Mouse (Mus musculus): ENCODE results near the gene Szrd1. TPM values are rescaled to one million over a fixed set of nuclear protein-coding genes. Genes with fewer than 3 reads are reported as not detected.

Gene Szrd1
- polyA plus RNA-seq, 1 experiment from 2014 or later: 35.7 TPM

GRCm38 (mm10) chr4:141095016-141095415 lies 44.6 kb downstream of the Szrd1 start:
- ATAC-seq (ENCODE audit: low FRiP score) (no peak), DNase-seq (ENCODE audit: low spot score) (no peak)
- no peak overlapping the region for H3K4me3 ChIP-seq (ENCODE audit: low read depth, low read length)
- H3K27me3 ChIP-seq (ENCODE audit: control insufficient read depth, insufficient read depth, low read length): no peaks in the 10 kb centered on the region
- no peaks in the 10 kb centered on the region for H3K36me3 ChIP-seq (ENCODE audit: control insufficient read depth, insufficient read depth, low read length)
- no peak overlapping the region for H3K9ac ChIP-seq (ENCODE audit: low read depth, low read length)
- no peak overlapping the region for H3K4me2 ChIP-seq (replicated peaks; ENCODE audit: low read depth, low read length)
- H3K27ac ChIP-seq (ENCODE audit: low read depth, low read length): no peak overlapping the region
- H3K9me3 ChIP-seq (ENCODE audit: control insufficient read depth, low read length): no peaks in the 10 kb centered on the region
- 80% methylated on average over 10 of the region's 10 CpGs for WGBS
- H3K4me1 ChIP-seq (replicated peaks; ENCODE audit: control insufficient read depth, insufficient read depth, low read length): no peaks in the 10 kb centered on the region

DNA sequence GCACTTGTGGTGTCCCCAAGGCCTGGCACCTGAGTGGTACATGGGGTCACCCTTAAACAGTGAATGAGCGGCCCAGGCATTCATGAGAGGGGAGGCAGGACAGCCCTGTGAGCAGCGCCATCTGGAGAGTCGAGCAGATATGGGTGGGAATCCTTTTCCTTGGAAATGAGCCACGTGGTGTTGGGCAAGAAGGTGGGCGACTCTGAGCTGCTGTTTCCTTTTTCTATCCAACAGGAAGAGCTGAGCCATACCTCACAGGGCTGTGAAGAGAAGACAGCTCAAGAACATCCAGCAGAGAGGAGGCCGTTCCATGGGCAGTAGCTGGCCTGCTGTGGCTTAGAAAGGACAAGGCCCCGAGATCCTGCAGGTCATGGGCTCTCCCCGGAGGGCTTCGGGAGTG lies 50.9 kb downstream of the Szrd1 start:
- Histone ChIP-seq H3K27me3 (ENCODE audit: control insufficient read depth, insufficient read depth, low read length) (no peaks in the 10 kb centered on the region), H3K36me3 (ENCODE audit: control insufficient read depth, insufficient read depth, low read length) (no peaks in the 10 kb centered on the region), H3K4me2 (replicated peaks; ENCODE audit: low read depth, low read length) (no peak overlapping the region), H3K27ac (ENCODE audit: low read depth, low read length) (no peak overlapping the region), H3K4me1 (replicated peaks; ENCODE audit: control insufficient read depth, insufficient read depth, low read length) (no peaks in the 10 kb centered on the region), H3K4me3 (ENCODE audit: low read depth, low read length) (no peak overlapping the region), H3K9me3 (ENCODE audit: control insufficient read depth, low read length) (no peaks in the 10 kb centered on the region), H3K9ac (ENCODE audit: low read depth, low read length) (no peak overlapping the region)
- WGBS: 77% methylated on average over 9 of the region's 9 CpGs
- no peak for ATAC-seq (ENCODE audit: low FRiP score)
- no peak for DNase-seq (ENCODE audit: low spot score)

- H3K4me3 ChIP-seq (ENCODE audit: low read depth, low read length): no peak within 1 kb of the TSS
- WGBS: 81% methylated on average over 6 of the region's 6 CpGs
- H3K27ac ChIP-seq (ENCODE audit: low read depth, low read length): no peak within 1 kb of the TSS
- no peak within 1 kb of the TSS for H3K4me2 ChIP-seq (replicated peaks; ENCODE audit: low read depth, low read length)
- no peaks in the 10 kb centered on the region for H3K36me3 ChIP-seq (ENCODE audit: control insufficient read depth, insufficient read depth, low read length)
- no peak for ATAC-seq (ENCODE audit: low FRiP score)
- no peak within 1 kb of the TSS for H3K9ac ChIP-seq (ENCODE audit: low read depth, low read length)
- no peaks in the 10 kb centered on the region for H3K4me1 ChIP-seq (replicated peaks; ENCODE audit: control insufficient read depth, insufficient read depth, low read length)
- no peaks in the 10 kb centered on the region for H3K27me3 ChIP-seq (ENCODE audit: control insufficient read depth, insufficient read depth, low read length)
- H3K9me3 ChIP-seq (ENCODE audit: control insufficient read depth, low read length): no peaks in the 10 kb centered on the region
- DNase-seq (ENCODE audit: low spot score): no peak
Observed at GRCm38 (mm10) chr4:141088033-141088432, 51.5 kb downstream of the Szrd1 start, which contains the start of gene Spata21. Gene Spata21 (plus strand): TSS chr4:141088333.

- Histone ChIP-seq H3K36me3 (ENCODE audit: control insufficient read depth, insufficient read depth, low read length) (no peaks in the 10 kb centered on the region), H3K4me2 (replicated peaks; ENCODE audit: low read depth, low read length) (no peak overlapping the region), H3K9ac (ENCODE audit: low read depth, low read length) (no peak overlapping the region), H3K27ac (ENCODE audit: low read depth, low read length) (no peak overlapping the region), H3K9me3 (ENCODE audit: control insufficient read depth, low read length) (no peaks in the 10 kb centered on the region), H3K4me3 (ENCODE audit: low read depth, low read length) (no peak overlapping the region), H3K27me3 (ENCODE audit: control insufficient read depth, insufficient read depth, low read length) (no peaks in the 10 kb centered on the region), H3K4me1 (replicated peaks; ENCODE audit: control insufficient read depth, insufficient read depth, low read length) (no peaks in the 10 kb centered on the region)
- DNase-seq (ENCODE audit: low spot score): no peak
- 76% methylated on average over 10 of the region's 10 CpGs for WGBS
- ATAC-seq (ENCODE audit: low FRiP score): no peak
Observed at GRCm38 (mm10) chr4:141086862-141087261, 52.7 kb downstream of the Szrd1 start.

DNA sequence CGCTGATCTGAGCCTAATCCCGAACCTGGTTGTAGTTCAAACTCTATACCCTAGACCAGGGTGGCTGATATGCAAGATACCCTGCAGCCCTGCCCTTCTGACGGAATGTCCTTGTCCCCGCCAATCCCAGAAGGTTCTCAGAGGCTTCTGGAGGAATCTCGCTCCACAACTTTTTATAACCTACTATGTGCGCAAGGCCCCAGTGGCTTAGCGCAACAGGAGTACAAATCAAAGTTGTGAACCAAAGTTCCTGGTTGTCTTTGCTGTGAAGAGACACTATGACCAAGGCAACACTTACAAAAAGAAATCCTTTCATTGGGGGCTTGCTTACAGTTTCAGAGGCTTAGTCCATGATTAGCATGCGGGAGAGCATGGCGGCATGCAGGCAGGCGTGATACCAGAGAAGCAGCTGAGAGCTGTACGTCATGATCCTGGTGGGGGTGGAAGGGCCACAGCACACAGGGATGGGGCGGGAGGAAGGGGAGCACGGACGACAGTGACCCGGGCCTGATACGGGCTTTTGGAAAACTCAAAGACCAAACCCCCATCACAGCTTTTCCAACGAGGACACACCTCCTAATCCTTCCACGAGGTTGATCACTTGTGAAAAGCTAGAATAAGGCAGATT lies 61.0 kb downstream of the Szrd1 start:
- ATAC-seq (ENCODE audit: low FRiP score): peak; percentile 54; the same call in 1 of the 2 replicates
- Histone ChIP-seq H3K9me3 (ENCODE audit: control insufficient read depth, low read length) (no peaks in the 10 kb centered on the region), H3K9ac (ENCODE audit: low read depth, low read length) (no peak overlapping the region), H3K4me1 (replicated peaks; ENCODE audit: control insufficient read depth, insufficient read depth, low read length) (0 out of 2 replicates have a peak, but pooled peaks cover 5% of the 10 kb centered on the region), H3K4me3 (ENCODE audit: low read depth, low read length) (0 out of 2 replicates have a peak overlapping the region, but pooled peaks have one; percentile 6), H3K4me2 (replicated peaks; ENCODE audit: low read depth, low read length) (no peak overlapping the region), H3K27me3 (ENCODE audit: control insufficient read depth, insufficient read depth, low read length) (no peaks in the 10 kb centered on the region), H3K27ac (ENCODE audit: low read depth, low read length) (no peak overlapping the region), H3K36me3 (ENCODE audit: control insufficient read depth, insufficient read depth, low read length) (no peaks in the 10 kb centered on the region)
- DNase-seq (ENCODE audit: low spot score): no peak
- 74% methylated on average over 18 of the region's 18 CpGs for WGBS

DNA sequence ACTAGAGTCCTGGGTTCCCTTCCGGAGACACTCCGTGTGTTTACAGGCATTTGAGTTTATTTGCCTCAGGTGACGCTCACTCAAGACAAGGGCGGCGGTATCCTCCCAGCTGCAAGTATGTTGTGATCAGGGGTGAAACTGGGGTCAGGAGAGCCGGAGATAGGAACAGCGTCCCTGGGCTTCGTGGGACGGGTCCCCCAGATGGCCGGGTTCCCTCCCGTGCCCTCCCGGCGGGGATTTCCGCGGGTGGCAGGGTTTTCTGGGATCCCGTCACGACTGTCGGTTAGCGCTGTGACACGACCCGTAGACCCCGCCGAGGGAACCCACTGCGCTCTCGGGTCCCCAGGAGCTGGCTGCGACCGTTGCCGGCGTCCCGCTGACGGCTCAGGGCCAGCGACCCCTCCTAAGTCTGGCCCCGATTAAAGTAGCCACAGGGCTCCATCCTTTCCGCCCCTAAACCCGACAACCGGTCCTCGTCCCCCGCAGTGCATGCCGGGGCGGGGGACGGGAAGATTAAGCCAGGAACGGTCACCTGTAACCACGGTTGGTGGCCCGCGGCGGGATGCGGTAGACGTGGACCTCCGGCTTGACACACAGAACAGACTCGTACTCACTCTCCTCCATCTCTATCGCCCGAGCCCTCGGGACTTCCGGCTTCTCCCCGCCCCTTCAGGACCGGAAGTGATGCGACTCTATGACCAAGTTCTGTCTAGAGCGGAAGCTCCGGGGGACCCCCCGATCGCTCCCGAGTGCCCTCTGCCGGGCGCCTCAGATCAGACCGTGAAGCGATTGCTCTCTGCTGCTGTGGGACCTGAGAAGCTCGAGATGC lies 61.7 kb downstream of the Szrd1 start, which contains the start of gene Necap2:
TSS of gene Necap2 (minus strand) at position 677 of the 829 bp plus-strand sequence.
- under 1% methylated on average over 66 of the region's 67 CpGs for WGBS
- Histone ChIP-seq H3K4me1 (replicated peaks; ENCODE audit: control insufficient read depth, insufficient read depth, low read length) (0 out of 2 replicates have a peak, but pooled peaks cover 5% of the 10 kb centered on the region), H3K27ac (ENCODE audit: low read depth, low read length) (no peak within 1 kb of the TSS), H3K4me2 (replicated peaks; ENCODE audit: low read depth, low read length) (peak within 1 kb of the TSS; percentile 64), H3K9ac (ENCODE audit: low read depth, low read length) (peak within 1 kb of the TSS; percentile 80), H3K9me3 (ENCODE audit: control insufficient read depth, low read length) (no peaks in the 10 kb centered on the region), H3K4me3 (ENCODE audit: low read depth, low read length) (peak within 1 kb of the TSS; percentile 78), H3K36me3 (ENCODE audit: control insufficient read depth, insufficient read depth, low read length) (no peaks in the 10 kb centered on the region), H3K27me3 (ENCODE audit: control insufficient read depth, insufficient read depth, low read length) (no peaks in the 10 kb centered on the region)
- DNase-seq (ENCODE audit: low spot score) (peak; percentile 98), ATAC-seq (ENCODE audit: low FRiP score) (peak; percentile 91)

- H3K9ac ChIP-seq (ENCODE audit: low read depth, low read length): peak overlapping the region; percentile 80
- no peak overlapping the region for H3K27ac ChIP-seq (ENCODE audit: low read depth, low read length)
- ATAC-seq (ENCODE audit: low FRiP score) (no peak), DNase-seq (ENCODE audit: low spot score) (no peak)
- 0 out of 2 replicates have a peak, but pooled peaks cover 5% of the 10 kb centered on the region for H3K4me1 ChIP-seq (replicated peaks; ENCODE audit: control insufficient read depth, insufficient read depth, low read length)
- WGBS: 81% methylated on average over 17 of the region's 17 CpGs
- H3K4me2 ChIP-seq (replicated peaks; ENCODE audit: low read depth, low read length): peak overlapping the region; percentile 64
- no peaks in the 10 kb centered on the region for H3K36me3 ChIP-seq (ENCODE audit: control insufficient read depth, insufficient read depth, low read length)
- H3K4me3 ChIP-seq (ENCODE audit: low read depth, low read length): peak overlapping the region; percentile 78
- no peaks in the 10 kb centered on the region for H3K27me3 ChIP-seq (ENCODE audit: control insufficient read depth, insufficient read depth, low read length)
- H3K9me3 ChIP-seq (ENCODE audit: control insufficient read depth, low read length): no peaks in the 10 kb centered on the region
Observed at GRCm38 (mm10) chr4:141076761-141077506, 62.6 kb downstream of the Szrd1 start.

GRCm38 (mm10) chr4:141074109-141074508 lies 65.5 kb downstream of the Szrd1 start:
- no peak overlapping the region for H3K4me3 ChIP-seq (ENCODE audit: low read depth, low read length)
- no peak for DNase-seq (ENCODE audit: low spot score)
- no peaks in the 10 kb centered on the region for H3K27me3 ChIP-seq (ENCODE audit: control insufficient read depth, insufficient read depth, low read length)
- WGBS: 98% methylated on average over 4 of the region's 4 CpGs
- no peaks in the 10 kb centered on the region for H3K36me3 ChIP-seq (ENCODE audit: control insufficient read depth, insufficient read depth, low read length)
- no peak overlapping the region for H3K27ac ChIP-seq (ENCODE audit: low read depth, low read length)
- H3K4me2 ChIP-seq (replicated peaks; ENCODE audit: low read depth, low read length): no peak overlapping the region
- 0 out of 2 replicates have a peak, but pooled peaks cover 5% of the 10 kb centered on the region for H3K4me1 ChIP-seq (replicated peaks; ENCODE audit: control insufficient read depth, insufficient read depth, low read length)
- ATAC-seq (ENCODE audit: low FRiP score): no peak
- H3K9me3 ChIP-seq (ENCODE audit: control insufficient read depth, low read length): no peaks in the 10 kb centered on the region
- no peak overlapping the region for H3K9ac ChIP-seq (ENCODE audit: low read depth, low read length)

Data from hindbrain, embryonic 11.5 days (tissue).